8 mouse cellular contexts compared by ENCODE assay signal in the genomic region with DNA sequence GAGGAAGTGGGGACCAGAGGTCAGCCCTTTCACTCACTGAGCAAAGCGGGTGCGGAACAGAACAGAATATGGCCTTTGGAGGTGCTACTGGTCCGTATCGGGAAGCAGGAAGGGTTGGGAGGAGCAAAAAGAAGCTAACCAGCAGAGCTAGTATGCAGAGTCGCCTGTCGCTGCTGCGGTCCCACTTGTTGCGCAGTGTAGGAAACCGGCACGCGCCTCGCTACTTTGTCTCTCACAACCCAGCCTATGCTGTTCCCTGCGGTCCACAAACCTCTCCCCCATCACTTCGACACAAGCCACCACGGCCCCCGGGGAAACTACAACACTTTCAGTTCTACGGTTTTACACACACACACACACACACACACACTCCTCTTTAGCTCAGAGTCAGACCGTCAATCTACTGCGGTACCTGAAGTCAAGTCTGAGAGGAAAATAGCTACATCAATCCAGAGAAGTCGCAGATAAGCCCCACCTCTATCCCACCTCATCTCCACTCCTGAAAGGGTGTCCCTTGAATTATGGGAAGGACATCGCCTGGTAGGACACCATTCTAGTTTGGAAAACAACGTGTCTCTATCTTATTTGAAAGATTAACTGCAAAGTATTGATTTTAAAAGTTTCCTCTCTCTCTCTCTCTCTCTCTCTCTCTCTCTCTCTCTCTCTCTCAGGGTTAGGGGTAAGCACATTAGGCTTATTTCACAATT. TPM values are rescaled to one million over a fixed set of nuclear protein-coding genes. Genes with fewer than 3 reads are reported as not detected.
DNase-seq lines count a peak whose midpoint lies in the region; ATAC-seq and TF ChIP-seq lines count a peak whose summit lies in the region.

No protein-coding gene starts in this region.

- no peak; the same call in 1 of the 2 replicates for ATAC-seq in heart, embryonic 15.5 days (replicated peaks; ENCODE audit: insufficient number of reproducible peaks, insufficient read depth, low FRiP score, low read depth)
- no peak for ATAC-seq in kidney, postnatal 0 days (replicated peaks; ENCODE audit: low FRiP score, low read depth)

- DNase-seq in B cell, adult 2 months: peak; percentile 58 to 65
- peak; percentile 52 for DNase-seq in NIH3T3 (ENCODE audit: low read depth)
- peak; percentile 56 for DNase-seq in embryo, embryonic 11 days
- DNase-seq in kidney, postnatal 0 days (ENCODE audit: low spot score): peak; percentile 72
- peak; percentile 75 for DNase-seq in lung, postnatal 36 days
- peak; percentile 71 for DNase-seq in skeletal muscle tissue, adult 2 months (ENCODE audit: low read depth, low spot score)
- DNase-seq in frontal cortex, adult 2 months (ENCODE audit: extremely low spot score in 1 of 2, low spot score in 1 of 2): no peak

- 0 out of 2 replicates have a peak, but pooled peaks cover 5% of the 10 kb centered on the region for H3K27me3 ChIP-seq in heart, embryonic 15.5 days
- no peaks in the 10 kb centered on the region for H3K27me3 ChIP-seq in kidney, postnatal 0 days (ENCODE audit: insufficient read depth, low read length)

- H3K4me1 ChIP-seq in heart, embryonic 15.5 days (replicated peaks): peaks cover 52% of the 10 kb centered on the region
- H3K4me1 ChIP-seq in kidney, postnatal 0 days (replicated peaks; ENCODE audit: insufficient read depth, low read length): peaks cover 20% of the 10 kb centered on the region

- H3K27ac ChIP-seq in heart, embryonic 15.5 days: peak overlapping the region; percentile 59
- H3K27ac ChIP-seq in kidney, postnatal 0 days: 0 out of 2 replicates have a peak overlapping the region, but pooled peaks have one; percentile 38

- no peaks in the 10 kb centered on the region for H3K36me3 ChIP-seq in heart, embryonic 15.5 days
- no peaks in the 10 kb centered on the region for H3K36me3 ChIP-seq in kidney, postnatal 0 days (ENCODE audit: insufficient read depth, low read length)

- TF ChIP-seq CTCF in kidney, postnatal 0 days (IDR thresholded peaks at IDR 0.05; ENCODE audit: low read depth): no peak

- no peaks in the 10 kb centered on the region for H3K9me3 ChIP-seq in heart, embryonic 15.5 days (replicated peaks)
- H3K9me3 ChIP-seq in kidney, postnatal 0 days (replicated peaks; ENCODE audit: low read length): no peaks in the 10 kb centered on the region

- peak overlapping the region; percentile 54 for H3K4me3 ChIP-seq in heart, embryonic 15.5 days
- H3K4me3 ChIP-seq in kidney, postnatal 0 days (replicated peaks; ENCODE audit: low read depth, low read length): peak overlapping the region; percentile 46

- H3K4me2 ChIP-seq in heart, embryonic 15.5 days: peak overlapping the region; percentile 93
- peak overlapping the region; percentile 89 for H3K4me2 ChIP-seq in kidney, postnatal 0 days (ENCODE audit: low read length)

- H3K9ac ChIP-seq in heart, embryonic 15.5 days: peak overlapping the region; percentile 55
- peak overlapping the region; percentile 49 for H3K9ac ChIP-seq in kidney, postnatal 0 days (ENCODE audit: low read depth, low read length)

- under 1% methylated on average over 22 of the region's 22 CpGs for WGBS in heart, embryonic 15.5 days
- WGBS in kidney, postnatal 0 days: under 1% methylated on average over 22 of the region's 22 CpGs

RNA-seq across cellular contexts. Expression of a gene that starts 3.4 kb away (rescaled TPM):
- polyA plus RNA-seq in heart, embryonic 15.5 days (2015; fragmentation: Nextera tagmentation; extraction: Ambion mirVana): not detected in 2 replicates
- polyA plus RNA-seq in kidney, postnatal 0 days (2015; fragmentation: Nextera tagmentation; extraction: Ambion mirVana): not detected in 2 replicates
- not detected in 2 replicates for polyA plus RNA-seq in frontal cortex, adult 2 months (2012; rRNA removed)

RNA-seq across cellular contexts. Expression of a gene that starts 3.7 kb away (rescaled TPM):
- 0.66 and 0.82 TPM in 2 replicates for polyA plus RNA-seq in heart, embryonic 15.5 days (2015; fragmentation: Nextera tagmentation; extraction: Ambion mirVana)
- polyA plus RNA-seq in kidney, postnatal 0 days (2015; fragmentation: Nextera tagmentation; extraction: Ambion mirVana): 0.74 and 0.80 TPM in 2 replicates
- 19.2 and 20.8 TPM in 2 replicates for polyA plus RNA-seq in frontal cortex, adult 2 months (2012; rRNA removed)

RNA-seq across cellular contexts. Expression of a gene that starts 52.7 kb away (rescaled TPM):
- polyA plus RNA-seq in heart, embryonic 15.5 days (2015; fragmentation: Nextera tagmentation; extraction: Ambion mirVana): not detected in 2 replicates
- polyA plus RNA-seq in kidney, postnatal 0 days (2015; fragmentation: Nextera tagmentation; extraction: Ambion mirVana): not detected in 2 replicates
- polyA plus RNA-seq in frontal cortex, adult 2 months (2012; rRNA removed): 0.48 and 0.55 TPM in 2 replicates

Comparison
In these comparisons a context has a peak if more than half of its experiments do, and no peak if none do; other contexts are left out.
1. DNase-seq: peak in B cell, adult 2 months (2 of 2), NIH3T3 (single experiment), embryo, embryonic 11 days (single experiment), kidney, postnatal 0 days (single experiment), lung, postnatal 36 days (single experiment) and skeletal muscle tissue, adult 2 months (single experiment); none in frontal cortex, adult 2 months (0 of 2).
2. RNA of a gene that starts 3.7 kb away (polyA plus RNA-seq): 19.2 to 20.8 TPM in frontal cortex, adult 2 months; 0.74 to 0.80 TPM in kidney, postnatal 0 days and 0.66 to 0.82 TPM in heart, embryonic 15.5 days; every median in the first group is over 10 times any median in the second.